Mouse (Mus musculus) bone marrow macrophage, adult 2 months (primary cell): ENCODE results near the gene Rabep1. TPM values are rescaled to one million over a fixed set of nuclear protein-coding genes. Genes with fewer than 3 reads are reported as not detected.
A peak's percentile ranks its signal among the peaks of the same experiment; 100 is the strongest.

ENCODE experiments used
- H3K27ac ChIP-seq: 2 replicates; pipeline ENCODE4 v1.5.1; 2012; ENCODE audit warnings: low read depth, low read length; ENCODE audit not compliant: insufficient read depth
- H3K4me1 ChIP-seq: 2 replicates; pipeline ENCODE4 v1.6.1; 2012; ENCODE audit warnings: low read length; ENCODE audit not compliant: control insufficient read depth, insufficient read depth
- H3K4me3 ChIP-seq: 2 replicates; pipeline ENCODE4 v1.5.1; 2012; ENCODE audit warnings: mild to moderate bottlenecking, low read length, moderate library complexity; ENCODE audit not compliant: insufficient read depth
- CTCF ChIP-seq: IDR thresholded peaks from 2 replicates; pipeline ENCODE4 v1.5.1; 2012; ENCODE audit warnings: low read depth, mild to moderate bottlenecking, low read length, moderate library complexity
- POLR2A ChIP-seq: IDR thresholded peaks from 2 replicates; pipeline ENCODE4 v1.6.1; 2012; ENCODE audit warnings: mild to moderate bottlenecking, low read depth, low read length, borderline replicate concordance
- polyA plus RNA-seq: library from polyadenylated mRNA; stranded (reverse); fragments of >200 nt; gene quantifications from 2 replicates; pipeline ENCODE4 v1.2.4, GENCODE M21; 2012; ENCODE audit not compliant: missing spikeins, insufficient read depth, insufficient read length

The Rabep1 gene
- 49.2 and 51.8 TPM in 2 replicates for polyA plus RNA-seq

DNA sequence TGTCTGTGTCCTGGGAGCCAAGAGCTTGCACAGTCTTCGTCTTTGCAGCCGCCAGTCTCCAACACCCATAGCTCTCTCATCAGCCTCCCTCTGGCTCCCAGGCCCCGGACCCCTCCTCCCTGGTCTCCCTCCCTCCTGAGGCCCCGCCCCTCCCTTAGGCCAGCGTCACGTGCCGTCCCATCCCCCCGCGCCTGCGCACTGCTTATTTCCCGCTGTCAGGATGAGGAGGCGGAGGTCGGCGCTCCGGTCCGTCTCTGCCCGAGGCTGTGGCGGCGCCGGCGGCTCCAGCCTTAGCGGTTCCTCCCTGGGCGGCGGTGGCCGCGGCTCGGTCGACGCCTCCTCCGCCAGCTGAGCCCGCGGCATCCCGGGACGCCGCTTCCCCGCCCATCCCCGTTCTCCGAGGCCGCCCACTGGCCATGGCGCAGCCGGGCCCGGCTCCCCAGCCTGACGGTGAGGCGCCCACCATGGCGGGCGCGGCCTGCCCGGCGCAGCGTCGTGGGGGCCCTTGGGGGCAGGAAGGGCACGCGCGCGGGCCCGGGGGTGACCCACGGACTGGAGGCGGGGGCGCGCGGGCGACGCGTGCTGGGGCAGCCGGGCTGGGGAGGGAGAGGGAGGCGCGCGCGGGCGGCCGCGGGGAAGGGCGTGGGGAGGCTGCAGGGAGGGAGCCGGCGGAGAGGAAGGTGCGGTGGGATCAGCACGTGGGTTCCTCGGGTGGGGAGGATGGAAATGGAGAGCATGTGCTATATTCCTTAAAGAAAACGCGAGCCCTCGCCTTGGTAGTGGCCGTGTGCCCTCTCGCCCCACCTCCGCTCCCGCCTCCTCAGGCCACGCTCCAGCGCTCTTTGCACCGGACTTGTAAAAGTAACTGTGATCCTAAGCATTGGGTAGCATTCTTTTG is at the start of gene Rabep1:
TSS of gene Rabep1 (plus strand) at position 220 of the 898 bp plus-strand sequence.
- Histone ChIP-seq H3K4me3 (peak within 1 kb of the TSS; percentile 69), H3K4me1 (peaks cover 21% of the 10 kb centered on the region), H3K27ac (peak within 1 kb of the TSS; percentile 89)
- no peak for TF ChIP-seq CTCF
- no peak for TF ChIP-seq POLR2A

DNA sequence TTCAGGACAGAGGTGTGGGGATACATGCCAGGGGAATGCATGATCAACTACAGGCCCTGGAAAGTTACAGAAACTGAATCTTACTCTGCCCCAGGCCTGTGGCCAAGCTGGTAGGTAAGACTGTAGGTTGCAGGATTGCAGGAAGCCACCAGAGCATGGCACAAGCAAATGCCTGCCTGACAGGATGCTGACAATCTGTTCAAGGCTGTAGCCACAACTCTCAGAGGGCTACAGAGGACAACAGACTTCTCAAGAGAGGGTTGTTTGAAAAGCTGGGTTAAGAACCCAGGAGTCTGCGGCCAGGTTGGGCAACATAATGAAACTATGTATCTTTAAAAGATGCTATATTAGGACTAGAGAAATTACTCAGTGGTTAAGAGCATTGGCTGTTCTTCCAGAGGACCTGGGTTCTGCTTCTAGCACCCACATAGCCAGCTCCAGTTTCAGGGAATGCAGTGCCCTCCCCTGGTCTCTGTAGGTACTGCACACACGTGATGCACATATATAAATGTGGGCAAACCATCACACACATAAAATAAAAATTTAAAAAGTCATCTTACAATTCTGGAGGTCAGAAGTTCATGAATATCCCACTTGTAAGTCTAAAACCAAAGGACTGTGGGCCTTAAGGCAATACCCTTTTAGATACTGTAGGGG is 42.2 kb upstream of the Rabep1 start:
- TF ChIP-seq CTCF (no peak), POLR2A (no peak)
- Histone ChIP-seq H3K4me3 (no peak overlapping the region), H3K4me1 (peaks cover 43% of the 10 kb centered on the region), H3K27ac (peak overlapping the region; percentile 97)

DNA sequence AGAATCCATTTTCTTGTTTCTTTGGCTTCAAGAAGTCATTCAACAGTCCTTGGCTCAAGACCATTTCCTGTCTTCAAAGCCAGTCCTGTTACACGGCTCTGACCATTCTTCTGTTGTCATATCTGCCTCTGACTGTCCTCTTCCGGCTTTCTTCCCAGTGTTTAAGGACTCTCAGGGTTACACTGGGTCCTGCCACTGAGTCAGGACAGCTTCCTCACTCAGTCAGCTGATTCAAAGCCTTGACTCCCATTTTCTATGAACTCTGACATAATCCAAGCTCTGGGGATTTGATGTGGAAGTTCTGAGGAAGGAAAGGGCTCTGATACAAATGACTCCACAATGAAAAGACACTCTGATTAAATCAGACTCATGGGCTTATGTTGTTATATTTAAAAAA is 41.7 kb upstream of the Rabep1 start:
- Histone ChIP-seq H3K27ac (peak overlapping the region; percentile 97), H3K4me3 (no peak overlapping the region), H3K4me1 (peaks cover 48% of the 10 kb centered on the region)
- no peak for TF ChIP-seq CTCF
- no peak for TF ChIP-seq POLR2A

DNA sequence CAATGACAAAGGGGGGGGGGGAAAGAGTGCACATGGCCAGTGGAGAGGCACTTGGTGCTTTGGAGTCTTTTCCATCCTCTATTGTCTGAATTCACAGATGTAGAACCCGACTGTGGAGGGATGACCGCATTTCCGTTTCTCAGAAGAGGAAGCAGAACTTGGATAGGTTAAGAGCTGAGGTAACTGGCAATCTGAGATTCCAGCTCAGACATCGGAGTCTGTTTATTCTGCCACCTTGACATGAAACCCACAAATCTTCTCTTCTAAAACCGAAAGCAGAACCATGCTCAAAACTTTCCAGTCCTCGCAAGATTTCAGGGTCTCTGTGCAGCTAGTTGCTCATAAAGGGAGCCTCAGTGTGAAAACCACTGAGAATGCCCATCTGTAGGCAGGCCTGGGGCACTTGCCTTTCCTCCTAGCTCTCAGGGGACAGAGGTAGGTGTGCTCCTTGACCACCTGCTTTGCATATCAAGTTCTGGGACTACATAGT is 40.8 kb upstream of the Rabep1 start:
- Histone ChIP-seq H3K27ac (peak overlapping the region; percentile 97), H3K4me1 (peaks cover 56% of the 10 kb centered on the region), H3K4me3 (peak overlapping the region; percentile 18)
- no peak for TF ChIP-seq CTCF
- TF ChIP-seq POLR2A: no peak

DNA sequence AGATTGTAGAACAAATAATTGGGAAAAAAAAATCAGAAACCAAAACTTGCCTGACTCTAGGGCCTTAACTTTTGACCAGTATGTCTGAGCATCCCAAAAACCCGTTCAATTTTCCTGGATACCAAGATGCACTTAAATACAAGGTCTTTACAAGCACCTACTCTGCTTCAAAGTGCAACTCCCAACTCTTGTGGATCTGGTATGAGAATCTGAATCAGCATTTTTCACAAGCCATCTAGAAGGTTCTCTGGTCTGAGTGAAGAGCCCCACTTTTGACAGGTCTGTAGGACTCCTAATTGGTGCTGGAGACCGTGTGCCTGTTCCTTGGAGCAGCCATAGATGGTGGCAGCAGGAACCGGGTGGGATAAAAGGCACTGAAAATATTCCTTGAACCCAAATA is 40.2 kb upstream of the Rabep1 start:
- Histone ChIP-seq H3K27ac (peak overlapping the region; percentile 97), H3K4me1 (peaks cover 51% of the 10 kb centered on the region), H3K4me3 (no peak overlapping the region)
- TF ChIP-seq CTCF (no peak), POLR2A (no peak)

DNA sequence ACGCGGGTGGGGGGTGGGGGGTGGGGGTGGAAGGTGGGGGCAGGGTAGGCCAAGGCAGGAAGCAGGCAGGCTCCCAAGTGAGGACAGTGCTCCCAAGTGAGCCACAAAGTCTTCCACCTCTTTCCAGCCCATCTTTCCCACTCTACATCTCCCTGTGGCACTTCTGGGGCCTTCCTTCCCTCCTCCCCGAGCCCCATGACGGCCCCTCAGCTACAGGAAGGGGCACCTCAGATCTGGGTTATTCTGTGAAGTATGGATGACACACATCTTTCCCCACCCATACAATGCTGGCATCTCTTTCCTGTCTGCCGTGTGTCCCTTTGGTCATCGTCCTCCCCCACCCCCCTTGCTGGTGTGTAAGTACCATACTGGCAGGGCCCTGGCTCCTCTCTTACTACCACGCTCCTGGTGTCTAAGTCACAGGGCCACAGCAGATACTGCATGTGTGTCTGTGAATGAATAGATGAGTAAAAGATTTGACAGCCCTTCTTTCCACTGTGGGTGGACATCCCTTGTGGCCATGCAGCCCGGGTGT is 38.9 kb upstream of the Rabep1 start:
- peak overlapping the region; percentile 46 for H3K4me3 ChIP-seq
- TF ChIP-seq CTCF (no peak), POLR2A (no peak)
- H3K4me1 ChIP-seq: peaks cover 51% of the 10 kb centered on the region
- peak overlapping the region; percentile 97 for H3K27ac ChIP-seq

DNA sequence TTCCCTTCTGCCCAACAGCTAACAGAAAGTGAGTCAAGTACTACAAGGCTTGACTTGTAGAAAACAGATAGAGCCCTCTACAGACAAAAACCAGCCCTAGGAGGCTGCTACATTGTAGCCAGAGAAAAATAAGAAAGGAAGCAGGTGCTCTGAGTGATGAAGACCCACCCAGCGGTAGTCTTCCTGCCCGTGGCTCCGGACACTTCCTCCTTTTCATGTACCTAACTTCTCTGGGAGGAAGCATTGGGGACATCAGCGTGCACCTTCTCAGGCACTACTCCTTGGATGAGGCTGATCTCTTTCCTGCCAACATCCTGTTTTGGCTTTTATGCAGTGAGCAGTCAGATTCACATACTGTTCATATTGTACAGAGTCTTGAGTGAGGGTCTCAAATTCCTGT is 37.9 kb upstream of the Rabep1 start:
- H3K4me1 ChIP-seq: peaks cover 52% of the 10 kb centered on the region
- no peak overlapping the region for H3K4me3 ChIP-seq
- H3K27ac ChIP-seq: no peak overlapping the region
- TF ChIP-seq CTCF: no peak
- TF ChIP-seq POLR2A: no peak

DNA sequence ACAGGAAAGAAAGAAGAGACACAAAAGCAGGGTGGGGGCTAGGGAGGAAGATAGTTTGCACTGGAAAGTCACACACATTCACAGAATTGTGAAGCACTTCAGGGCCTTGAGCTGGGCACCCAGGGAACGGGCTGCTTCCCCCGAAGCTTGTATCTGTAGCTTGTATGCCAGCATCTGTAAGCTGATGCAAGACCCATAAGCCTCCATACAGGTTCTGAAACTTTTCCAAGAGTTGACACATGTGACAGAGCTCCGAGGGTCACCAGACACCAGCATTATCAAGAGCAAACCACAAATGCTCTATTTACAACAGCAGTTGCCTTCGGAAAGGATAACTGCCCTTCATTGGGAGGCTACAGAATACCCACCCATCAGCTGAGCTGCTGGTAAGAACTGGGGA is 36.9 kb upstream of the Rabep1 start:
- Histone ChIP-seq H3K4me3 (no peak overlapping the region), H3K4me1 (peaks cover 60% of the 10 kb centered on the region), H3K27ac (no peak overlapping the region)
- TF ChIP-seq CTCF (no peak), POLR2A (no peak)

DNA sequence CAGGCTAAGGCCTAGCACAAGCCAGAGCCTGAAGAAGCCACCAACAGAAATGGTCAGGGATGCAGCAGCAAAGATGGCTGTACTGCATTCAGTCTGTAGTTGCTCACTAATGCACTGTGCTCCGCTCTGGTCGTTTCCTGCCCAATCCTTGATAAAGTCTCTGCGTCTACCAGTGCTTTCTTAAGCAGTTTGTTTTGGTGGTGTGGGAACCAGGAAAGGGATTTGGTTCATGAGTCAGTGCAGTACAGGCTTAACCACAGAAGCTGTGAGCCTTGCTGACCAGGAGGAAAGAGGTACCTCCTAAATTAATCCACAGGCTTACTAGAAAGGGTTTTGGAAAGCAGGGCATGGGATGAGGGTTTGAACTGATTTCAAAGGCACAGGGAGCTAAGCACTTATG is 36.5 kb upstream of the Rabep1 start:
- Histone ChIP-seq H3K4me3 (no peak overlapping the region), H3K27ac (no peak overlapping the region), H3K4me1 (peaks cover 60% of the 10 kb centered on the region)
- TF ChIP-seq POLR2A: no peak
- no peak for TF ChIP-seq CTCF
